Mouse (Mus musculus): Measurements from ENCODE around the gene B4galnt1. TPM values are rescaled to one million over a fixed set of nuclear protein-coding genes. Genes with fewer than 3 reads are reported as not detected.

Gene B4galnt1
- total RNA-seq, 2 experiments from 2014 or later = 3.4 to 3.6 TPM

- DNase-seq (ENCODE audit: low spot score in 2 of 2) = no peak
Measured at GRCm38 (mm10) chr10:127203106-127203505, 38.1 kb downstream of the B4galnt1 start.

DNA sequence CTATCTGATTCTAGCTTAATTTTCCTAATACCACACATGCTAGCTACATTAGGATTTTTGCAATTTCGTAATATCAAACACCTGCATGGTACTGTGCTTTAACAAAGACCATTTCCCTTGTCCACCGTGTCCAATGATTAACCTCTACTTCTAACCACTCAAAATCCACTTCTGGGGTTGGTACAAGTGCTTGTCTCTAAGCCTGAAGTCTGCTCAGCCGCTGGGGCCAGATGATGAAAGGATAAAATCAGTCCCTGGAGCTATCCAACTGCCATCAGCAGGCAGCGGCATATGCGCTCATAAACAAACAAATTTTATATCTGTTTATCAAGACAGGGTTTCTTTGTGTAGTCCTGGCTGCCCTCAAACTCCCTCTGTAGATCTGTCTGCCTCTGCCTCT is 39.6 kb downstream of the B4galnt1 start:
- DNase-seq (ENCODE audit: low spot score in 2 of 2) = no peak

- DNase-seq (ENCODE audit: low spot score in 2 of 2) = no peak
Measured at GRCm38 (mm10) chr10:127205373-127205772, 40.3 kb downstream of the B4galnt1 start.

DNA sequence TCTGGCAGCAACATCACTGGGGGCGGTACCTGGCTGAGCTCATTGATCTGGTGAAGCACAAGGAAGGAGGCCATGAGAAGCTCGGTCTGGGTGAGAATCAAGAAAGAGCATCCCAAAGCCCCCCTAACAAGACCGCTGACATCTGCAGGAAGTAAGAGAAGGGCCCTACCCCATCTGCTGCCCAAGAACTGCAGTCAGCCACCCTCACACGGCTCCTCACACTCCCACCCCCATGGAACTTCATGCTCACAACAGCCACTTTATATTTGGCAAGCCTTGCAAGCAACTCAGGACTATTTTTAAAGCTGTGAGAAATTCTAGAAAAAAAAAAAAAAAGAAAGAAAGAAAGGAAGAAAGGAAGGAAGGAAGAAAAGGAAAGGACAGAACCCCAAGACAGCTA is 43.9 kb downstream of the B4galnt1 start:
- DNase-seq (ENCODE audit: low spot score in 2 of 2) = no peak

GRCm38 (mm10) chr10:127209928-127210570 is 45.0 kb downstream of the B4galnt1 start:
- no peak for DNase-seq (ENCODE audit: low spot score in 2 of 2)

DNA sequence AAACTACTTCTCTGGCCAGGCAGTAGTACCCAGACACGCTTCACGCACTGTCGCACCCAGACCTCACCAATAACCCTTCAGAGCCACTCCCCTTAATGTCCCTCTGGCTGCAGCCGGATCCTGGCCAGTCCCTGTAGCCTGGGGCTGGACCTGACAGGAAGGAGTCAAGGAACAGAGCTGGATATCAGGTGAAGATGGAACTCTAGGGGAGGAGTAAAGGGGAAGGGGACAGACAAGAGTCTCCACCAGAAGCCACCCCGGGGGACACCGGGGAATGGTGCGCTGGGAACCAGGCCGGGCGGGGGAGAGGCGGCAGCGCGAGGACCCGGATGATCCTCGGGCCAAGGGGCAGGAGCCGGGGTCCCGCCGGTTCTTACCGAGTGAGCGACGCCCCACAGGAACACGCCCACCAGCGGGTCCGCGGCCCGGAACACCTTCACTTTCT is 46.0 kb downstream of the B4galnt1 start:
- DNase-seq (ENCODE audit: low spot score in 2 of 2) = peak; percentile 30 to 50

DNA sequence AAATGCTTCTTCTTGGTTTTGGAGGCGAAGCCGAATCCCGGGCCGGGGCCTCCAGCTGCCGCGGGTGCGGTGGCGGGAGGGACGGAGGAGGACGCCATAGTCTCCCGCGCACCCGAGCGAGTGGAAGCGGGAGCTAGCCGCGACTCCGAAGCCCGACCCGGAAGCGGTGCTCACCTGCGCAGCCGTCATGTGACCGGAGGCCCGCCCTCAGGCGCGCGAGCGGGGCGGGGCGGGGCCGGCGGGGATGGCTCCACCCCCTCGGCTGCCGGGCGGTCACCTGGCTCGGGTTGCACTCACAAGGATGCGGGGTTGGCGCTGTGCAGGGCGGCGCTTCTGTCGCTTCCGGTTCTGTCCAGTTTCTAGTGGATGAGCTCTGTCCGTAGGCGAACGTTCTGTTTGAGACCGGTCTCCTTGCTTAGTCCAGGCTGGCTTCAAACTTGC is 46.4 kb downstream of the B4galnt1 start, which contains the start of gene Pip4k2c:
Gene Pip4k2c, minus strand, starts transcription at position 172 of the 441 bp plus-strand sequence.
- peak; percentile 79 to 83 for DNase-seq (ENCODE audit: low spot score in 2 of 2)

DNA sequence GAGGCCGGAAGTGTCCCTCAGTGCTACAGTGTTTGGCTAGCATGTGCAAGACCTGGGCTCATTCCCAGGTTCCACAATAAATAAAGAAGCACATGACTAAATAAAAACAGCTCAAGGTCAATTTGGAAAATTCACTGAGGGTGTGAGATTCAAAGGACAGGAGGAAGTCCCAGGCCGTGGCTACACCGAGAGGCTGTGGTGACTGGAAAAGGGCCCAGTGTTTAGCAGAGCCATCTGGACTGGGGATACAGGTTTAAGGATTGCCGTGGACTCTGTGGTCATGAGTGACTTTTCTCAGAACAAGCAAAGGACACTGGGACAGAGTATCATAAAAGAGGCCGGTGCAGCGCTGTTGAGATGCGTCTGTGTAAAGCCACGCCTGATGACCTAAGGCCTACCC is 48.2 kb downstream of the B4galnt1 start:
- no peak for DNase-seq (ENCODE audit: low spot score in 2 of 2)

GRCm38 (mm10) chr10:127213704-127214421 is 48.8 kb downstream of the B4galnt1 start:
- DNase-seq (ENCODE audit: low spot score in 2 of 2) = no peak

DNA sequence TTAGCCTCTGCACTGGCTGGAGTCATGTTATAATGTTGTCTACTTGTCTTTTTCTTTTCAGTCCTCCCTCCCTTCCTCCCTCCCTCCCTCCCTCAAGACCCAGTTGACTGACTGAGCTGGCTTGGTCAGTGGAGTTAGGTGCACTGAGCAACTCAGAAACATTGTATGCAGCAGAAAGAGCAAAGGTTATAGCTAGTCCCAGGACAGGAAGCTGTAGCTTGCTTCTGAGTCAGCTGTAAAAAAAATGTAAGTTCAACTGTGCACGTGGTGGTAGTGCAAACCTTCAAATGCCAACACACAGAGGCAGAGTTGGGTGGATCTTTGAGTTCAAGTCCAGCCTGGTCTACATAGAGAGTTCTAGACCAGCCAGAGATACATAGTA is 49.4 kb downstream of the B4galnt1 start:
- DNase-seq (ENCODE audit: low spot score in 2 of 2) = no peak

- DNase-seq (ENCODE audit: low spot score in 2 of 2) = no peak
Measured at GRCm38 (mm10) chr10:127216456-127216855, 51.4 kb downstream of the B4galnt1 start.

GRCm38 (mm10) chr10:127217177-127217576 is 52.2 kb downstream of the B4galnt1 start:
- DNase-seq (ENCODE audit: low spot score in 2 of 2) = no peak

GRCm38 (mm10) chr10:127218339-127218738 is 53.3 kb downstream of the B4galnt1 start:
- no peak for DNase-seq (ENCODE audit: low spot score in 2 of 2)

Other genes starting within 250 kb of the B4galnt1 start
- 100 to 1,000 TPM; 194 to 205 TPM for gene Ctdsp2, start 186.5 kb upstream of the B4galnt1 start, total RNA-seq (2021)
- under 1 TPM; 0.42 to 0.52 TPM for gene Avil, start 164.5 kb upstream of the B4galnt1 start, total RNA-seq (2021)
- gene Tsfm, start 134.4 kb upstream of the B4galnt1 start, total RNA-seq (2021) = 10 to 100 TPM; 29.2 to 38.5 TPM
- gene Mettl1, start 123.8 kb upstream of the B4galnt1 start, total RNA-seq (2021) = 10 to 100 TPM; 18.3 to 18.8 TPM
- gene Eef1akmt3, start 123.7 kb upstream of the B4galnt1 start, total RNA-seq (2021) = 1 to 10 TPM in 1 of 2 experiments, under 1 TPM in 1; 0.78 to 1.1 TPM
- under 1 TPM; 0.78 to 0.86 TPM for gene Cyp27b1, start 117.0 kb upstream of the B4galnt1 start, total RNA-seq (2021)
- gene March9, start 105.0 kb upstream of the B4galnt1 start, total RNA-seq (2021) = 1 to 10 TPM; 1.6 to 1.7 TPM
- 100 to 1,000 TPM; 225 to 253 TPM for gene Cdk4, start 101.7 kb upstream of the B4galnt1 start, total RNA-seq (2021)
- 10 to 100 TPM; 39.5 to 44.3 TPM for gene Tspan31, start 95.0 kb upstream of the B4galnt1 start, total RNA-seq (2021)
- gene Agap2, start 89.9 kb upstream of the B4galnt1 start, total RNA-seq (2021) = 1 to 10 TPM; 1.7 to 2.6 TPM
- 10 to 100 TPM; 42.6 to 42.8 TPM for gene Os9, start 44.1 kb upstream of the B4galnt1 start, total RNA-seq (2021)
- gene Slc26a10, start 15.4 kb downstream of the B4galnt1 start, total RNA-seq (2021) = 1 to 10 TPM; 3.8 to 4.3 TPM
- 10 to 100 TPM; 40.4 to 43.0 TPM for gene Arhgef25, start 24.9 kb downstream of the B4galnt1 start, total RNA-seq (2021)
- 10 to 100 TPM; 43.8 to 49.7 TPM for gene Dtx3, start 30.5 kb downstream of the B4galnt1 start, total RNA-seq (2021)
- 10 to 100 TPM; 11.5 to 12.7 TPM for gene Pip4k2c, start 46.4 kb downstream of the B4galnt1 start, total RNA-seq (2021)
- gene Kif5a, start 98.1 kb downstream of the B4galnt1 start, total RNA-seq (2021) = 1 to 10 TPM; 1.2 to 1.4 TPM
- 100 to 1,000 TPM; 145 to 146 TPM for gene Dctn2, start 101.1 kb downstream of the B4galnt1 start, total RNA-seq (2021)
- gene Mbd6, start 123.8 kb downstream of the B4galnt1 start, total RNA-seq (2021) = 10 to 100 TPM; 34.2 to 41.9 TPM
- gene Mars, start 146.6 kb downstream of the B4galnt1 start, total RNA-seq (2021) = 10 to 100 TPM; 47.5 to 48.0 TPM
- 1 to 10 TPM; 2.8 to 3.9 TPM for gene Arhgap9, start 156.7 kb downstream of the B4galnt1 start, total RNA-seq (2021)
- 10 to 100 TPM in 1 of 2 experiments, 1 to 10 TPM in 1; 9.0 to 11.8 TPM for gene Gli1, start 176.7 kb downstream of the B4galnt1 start, total RNA-seq (2021)
- under 1 TPM in 1 of 2 experiments, not detected in 1; 0.08 TPM for gene Inhbe, start 189.2 kb downstream of the B4galnt1 start, total RNA-seq (2021)
- gene Inhbc, start 205.2 kb downstream of the B4galnt1 start, total RNA-seq (2021) = under 1 TPM in 1 of 2 experiments, not detected in 1; 0.29 TPM
- 100 to 1,000 TPM in 1 of 2 experiments, 10 to 100 TPM in 1; 87.7 to 101 TPM for gene R3hdm2, start 215.1 kb downstream of the B4galnt1 start, total RNA-seq (2021)

Data from gastrocnemius, postnatal 4 days (tissue).